Mouse (Mus musculus) midbrain, embryonic 14.5 days (tissue): ENCODE measurements around the gene Mcm10. TPM values are rescaled to one million over a fixed set of nuclear protein-coding genes. Genes with fewer than 3 reads are reported as not detected.

Experiments used
- ATAC-seq: fragments of 200-750 bp; cut with Nextera tagmentation; 2 replicates; pipeline ENCODE4 v1.8.0; 2017; ENCODE audit warnings: moderate number of reproducible peaks, moderate library complexity; ENCODE audit not compliant: low FRiP score, low TSS enrichment
- DNase-seq: peaks from one replicate; pipeline ENCODE4 v3.0.0-alpha.2; 2015
- H3K27ac ChIP-seq: fragments of 300-500 bp; sonication (generic); replicated peaks from 2 replicates; pipeline ENCODE4 v1.5.1; 2014; ENCODE audit warnings: mild to moderate bottlenecking, low read depth, low read length, moderate library complexity
- H3K27me3 ChIP-seq: fragments of 300-500 bp; sonication (generic); 2 replicates; pipeline ENCODE4 v1.6.1; 2014; ENCODE audit warnings: low read length, control low read depth, mixed read lengths; ENCODE audit not compliant: control insufficient read depth, insufficient read depth
- H3K36me3 ChIP-seq: fragments of 300-500 bp; sonication (generic); 2 replicates; pipeline ENCODE4 v1.6.1; 2014; ENCODE audit warnings: low read length, control low read depth; ENCODE audit not compliant: control insufficient read depth, insufficient read depth
- H3K4me1 ChIP-seq: fragments of 300-500 bp; sonication (generic); 2 replicates; pipeline ENCODE4 v1.6.1; 2014; ENCODE audit warnings: mild to moderate bottlenecking, antibody characterized with exemption, low read length, control low read depth; ENCODE audit not compliant: control insufficient read depth, insufficient read depth
- H3K4me2 ChIP-seq: fragments of 300-500 bp; sonication (generic); 2 replicates; pipeline ENCODE4 v1.6.1; 2014; ENCODE audit warnings: mild to moderate bottlenecking, low read length, moderate library complexity
- H3K4me3 ChIP-seq: fragments of 300-500 bp; sonication (generic); replicated peaks from 2 replicates; pipeline ENCODE4 v1.5.1; 2014; ENCODE audit warnings: low read depth, low read length
- H3K9ac ChIP-seq: fragments of 300-500 bp; sonication (generic); replicated peaks from 2 replicates; pipeline ENCODE4 v1.6.1; 2014; ENCODE audit warnings: mild to moderate bottlenecking, low read length, moderate library complexity
- H3K9me3 ChIP-seq: fragments of 300-500 bp; sonication (generic); 2 replicates; pipeline ENCODE4 v1.6.1; 2016; ENCODE audit warnings: low read length, control low read depth, mixed read lengths; ENCODE audit not compliant: control insufficient read depth
- WGBS: fragments of 180-500 bp; shearing (Covaris S2); extraction: QIAGEN DNeasy Blood & Tissue Kit; methylation state at CpG from one replicate; pipeline ENCODE4 v1.1.7; 2014; 5-methylcytosine and 5-hydroxymethylcytosine counted together
- polyA plus RNA-seq: library from polyadenylated mRNA; unstranded; fragments of >200 nt; fragmentation: Nextera tagmentation; extraction: Ambion mirVana; gene quantifications from 2 replicates; pipeline ENCODE4 v1.2.1, GENCODE M21; 2014

The Mcm10 gene
- polyA plus RNA-seq, 1 experiment from 2014 or later: 6.5 TPM

DNA sequence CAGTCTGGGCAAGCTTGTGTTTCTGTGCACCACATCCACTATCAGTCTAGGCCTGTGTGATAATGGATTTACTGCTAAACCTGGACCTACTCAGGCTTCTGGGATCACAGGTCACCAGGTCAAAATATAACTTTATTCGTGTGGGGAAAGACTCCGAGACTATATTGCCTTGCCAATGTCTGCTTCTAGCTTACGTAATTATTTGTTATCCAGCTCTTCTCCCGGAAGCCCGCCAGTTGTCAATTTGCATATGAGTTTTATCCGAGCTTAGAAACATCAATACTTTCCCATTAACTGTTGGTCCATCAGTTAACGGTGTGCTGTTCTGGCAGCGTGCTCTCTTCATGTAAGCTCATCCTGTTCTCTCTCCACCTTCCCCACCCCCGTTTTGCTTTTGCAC is 22.6 kb upstream of the Mcm10 start:
- Histone ChIP-seq H3K27me3 (no peaks in the 10 kb centered on the region), H3K9ac (no peak overlapping the region), H3K4me3 (no peak overlapping the region), H3K9me3 (no peaks in the 10 kb centered on the region), H3K4me2 (no peak overlapping the region), H3K27ac (no peak overlapping the region), H3K4me1 (no peaks in the 10 kb centered on the region), H3K36me3 (no peaks in the 10 kb centered on the region)
- WGBS: 84% methylated on average over 9 of the region's 9 CpGs
- ATAC-seq: no peak
- no peak for DNase-seq

DNA sequence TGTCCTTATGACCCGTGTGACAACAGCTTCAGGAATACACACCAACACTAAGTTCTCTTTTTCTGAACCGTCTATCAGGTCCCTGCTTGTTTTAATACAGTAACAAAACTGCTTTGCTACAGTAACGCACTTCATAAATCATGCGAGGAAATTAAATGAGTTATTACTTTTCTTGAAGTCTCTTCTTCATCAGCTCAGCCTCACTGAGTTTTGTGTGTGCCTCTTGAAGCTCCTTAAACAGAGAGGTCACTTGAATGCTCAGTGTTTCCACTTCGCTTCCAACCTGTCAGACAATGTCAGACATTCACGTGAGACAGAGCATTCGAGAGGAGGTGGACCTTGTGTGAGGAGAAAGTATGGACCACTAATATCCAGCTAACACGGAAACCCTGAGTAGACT is 22.2 kb upstream of the Mcm10 start:
- no peak for DNase-seq
- no peaks in the 10 kb centered on the region for H3K27me3 ChIP-seq
- H3K4me1 ChIP-seq: no peaks in the 10 kb centered on the region
- WGBS: 87% methylated on average over 8 of the region's 8 CpGs
- H3K27ac ChIP-seq: no peak overlapping the region
- no peak for ATAC-seq
- H3K9me3 ChIP-seq: no peaks in the 10 kb centered on the region
- H3K4me3 ChIP-seq: no peak overlapping the region
- H3K36me3 ChIP-seq: no peaks in the 10 kb centered on the region
- no peak overlapping the region for H3K9ac ChIP-seq
- H3K4me2 ChIP-seq: no peak overlapping the region

DNA sequence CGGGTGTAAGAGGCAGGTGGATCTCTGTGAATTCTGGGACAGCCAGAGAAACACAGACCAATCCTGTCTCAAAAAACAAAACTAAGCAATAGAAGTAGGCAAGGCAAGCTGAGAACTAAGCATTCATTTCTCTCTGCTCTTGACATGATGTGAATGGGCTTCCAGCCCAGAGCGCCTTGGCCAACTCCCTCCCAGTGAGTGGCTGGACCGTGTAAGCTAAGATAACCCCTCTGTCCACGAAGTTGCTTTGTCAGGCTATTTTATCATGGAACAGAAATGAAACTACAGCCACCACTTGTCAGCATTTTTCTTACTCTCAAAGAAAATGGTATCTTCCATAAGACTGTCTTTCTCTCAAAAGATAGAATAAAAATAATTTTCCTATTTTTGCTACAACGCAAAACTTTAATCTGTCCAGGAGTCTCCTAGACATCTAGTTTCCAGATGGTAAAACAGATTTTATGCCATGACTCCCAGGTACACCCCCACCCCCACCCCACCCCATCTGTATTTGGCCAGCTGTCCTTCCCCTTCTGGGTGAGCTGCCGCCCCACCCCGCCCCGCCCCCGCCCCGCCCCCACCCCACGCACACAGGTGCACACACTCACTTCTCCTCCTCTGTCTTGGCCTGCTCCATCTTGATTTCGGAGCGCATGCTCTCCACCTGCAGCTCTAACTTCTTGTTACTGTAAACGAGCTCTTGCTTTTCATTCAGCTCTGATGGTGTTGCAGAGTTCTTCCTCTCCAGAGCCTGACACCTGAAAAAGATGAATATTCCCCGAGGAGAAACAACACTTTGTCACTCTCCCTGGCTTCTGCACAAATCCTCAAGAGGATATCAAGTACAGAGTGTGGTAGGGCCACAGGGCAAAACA is 21.2 kb upstream of the Mcm10 start:
- DNase-seq (no peak), ATAC-seq (no peak)
- no peak overlapping the region for H3K27ac ChIP-seq
- no peak overlapping the region for H3K9ac ChIP-seq
- H3K9me3 ChIP-seq: no peaks in the 10 kb centered on the region
- no peaks in the 10 kb centered on the region for H3K36me3 ChIP-seq
- no peak overlapping the region for H3K4me2 ChIP-seq
- no peak overlapping the region for H3K4me3 ChIP-seq
- H3K4me1 ChIP-seq: no peaks in the 10 kb centered on the region
- no peaks in the 10 kb centered on the region for H3K27me3 ChIP-seq
- WGBS: 72% methylated on average over 14 of the region's 15 CpGs

- Histone ChIP-seq H3K4me3 (no peak overlapping the region), H3K4me1 (no peaks in the 10 kb centered on the region), H3K9ac (no peak overlapping the region), H3K27me3 (no peaks in the 10 kb centered on the region), H3K27ac (no peak overlapping the region), H3K4me2 (no peak overlapping the region), H3K9me3 (no peaks in the 10 kb centered on the region), H3K36me3 (no peaks in the 10 kb centered on the region)
- DNase-seq (no peak), ATAC-seq (no peak)
- 79% methylated on average over 5 of the region's 5 CpGs for WGBS
These were observed 20.1 kb upstream of the Mcm10 start for GRCm38 (mm10) chr2:5032665-5033064.

DNA sequence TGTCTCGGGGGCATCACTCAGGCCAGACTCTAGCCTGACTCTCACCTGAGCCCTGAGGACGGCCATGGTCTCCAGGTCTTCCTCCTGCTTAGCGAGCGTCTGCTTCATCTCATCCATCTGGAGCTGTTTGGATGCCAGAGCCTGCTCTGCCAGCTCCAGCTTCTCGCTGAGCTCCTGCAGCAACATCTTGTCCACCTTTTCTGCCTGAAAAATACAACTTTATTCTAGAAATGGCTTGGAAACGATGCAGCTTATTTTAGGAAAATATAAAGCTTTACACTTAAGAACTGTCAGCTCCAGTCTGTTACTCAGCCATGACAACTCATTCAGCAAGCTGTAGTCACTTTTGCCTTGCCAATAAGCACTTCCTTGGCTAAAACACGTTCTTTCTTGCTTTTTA is 18.6 kb upstream of the Mcm10 start:
- H3K27ac ChIP-seq: no peak overlapping the region
- no peak overlapping the region for H3K9ac ChIP-seq
- no peaks in the 10 kb centered on the region for H3K27me3 ChIP-seq
- 84% methylated on average over 7 of the region's 7 CpGs for WGBS
- no peak overlapping the region for H3K4me2 ChIP-seq
- H3K4me1 ChIP-seq: no peaks in the 10 kb centered on the region
- H3K36me3 ChIP-seq: no peaks in the 10 kb centered on the region
- no peak for DNase-seq
- no peak overlapping the region for H3K4me3 ChIP-seq
- ATAC-seq: no peak
- no peaks in the 10 kb centered on the region for H3K9me3 ChIP-seq

DNA sequence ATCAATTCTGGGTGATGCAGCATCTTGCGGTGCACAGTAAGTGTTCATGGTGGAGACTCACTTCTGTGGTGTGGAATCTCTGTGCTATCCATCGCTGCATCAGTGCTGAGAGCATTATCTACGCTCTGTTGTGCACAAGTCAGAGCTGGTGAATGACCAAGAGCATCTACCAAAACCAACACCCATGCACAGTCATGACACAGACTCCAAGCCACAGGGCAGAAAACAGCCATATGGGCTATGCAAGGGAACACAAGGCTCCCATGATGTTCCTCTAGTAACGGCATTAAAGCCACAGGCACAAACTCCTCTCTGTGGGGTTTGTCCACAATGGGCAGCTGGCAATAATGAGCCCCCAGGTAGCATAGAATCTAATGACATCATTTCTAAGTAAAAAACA is 17.2 kb upstream of the Mcm10 start:
- DNase-seq (no peak), ATAC-seq (no peak)
- no peaks in the 10 kb centered on the region for H3K4me1 ChIP-seq
- H3K27me3 ChIP-seq: no peaks in the 10 kb centered on the region
- no peak overlapping the region for H3K27ac ChIP-seq
- H3K9me3 ChIP-seq: no peaks in the 10 kb centered on the region
- no peaks in the 10 kb centered on the region for H3K36me3 ChIP-seq
- no peak overlapping the region for H3K4me2 ChIP-seq
- H3K4me3 ChIP-seq: no peak overlapping the region
- H3K9ac ChIP-seq: no peak overlapping the region
- 85% methylated on average over 4 of the region's 4 CpGs for whole genome bisulfite sequencing

DNA sequence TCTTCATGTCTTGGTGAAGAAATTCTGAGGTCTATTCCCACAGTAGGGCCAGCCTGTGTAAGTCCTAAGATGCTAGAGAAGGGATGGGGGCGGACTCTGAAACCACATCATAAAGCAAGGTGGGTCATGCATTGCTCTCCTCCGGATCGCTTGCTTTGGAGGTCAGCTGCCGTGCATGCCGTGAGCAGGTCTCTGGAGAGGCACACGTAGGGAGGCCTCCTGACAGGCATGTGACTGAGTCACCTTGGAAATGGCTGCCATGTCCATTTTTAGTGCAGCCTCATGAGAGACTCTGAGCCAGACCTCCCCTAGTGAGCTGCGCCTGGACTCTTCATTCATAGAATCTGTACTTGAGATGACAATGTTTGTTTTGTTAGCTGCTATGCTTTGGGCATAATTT is 15.5 kb upstream of the Mcm10 start:
- Histone ChIP-seq H3K9ac (no peak overlapping the region), H3K9me3 (no peaks in the 10 kb centered on the region), H3K4me1 (no peaks in the 10 kb centered on the region), H3K4me2 (no peak overlapping the region), H3K4me3 (no peak overlapping the region), H3K27ac (no peak overlapping the region), H3K36me3 (no peaks in the 10 kb centered on the region), H3K27me3 (no peaks in the 10 kb centered on the region)
- ATAC-seq (no peak), DNase-seq (no peak)
- 89% methylated on average over 7 of the region's 7 CpGs for WGBS

- no peak for ATAC-seq
These were observed 14.5 kb upstream of the Mcm10 start for GRCm38 (mm10) chr2:5027057-5027456.

DNA sequence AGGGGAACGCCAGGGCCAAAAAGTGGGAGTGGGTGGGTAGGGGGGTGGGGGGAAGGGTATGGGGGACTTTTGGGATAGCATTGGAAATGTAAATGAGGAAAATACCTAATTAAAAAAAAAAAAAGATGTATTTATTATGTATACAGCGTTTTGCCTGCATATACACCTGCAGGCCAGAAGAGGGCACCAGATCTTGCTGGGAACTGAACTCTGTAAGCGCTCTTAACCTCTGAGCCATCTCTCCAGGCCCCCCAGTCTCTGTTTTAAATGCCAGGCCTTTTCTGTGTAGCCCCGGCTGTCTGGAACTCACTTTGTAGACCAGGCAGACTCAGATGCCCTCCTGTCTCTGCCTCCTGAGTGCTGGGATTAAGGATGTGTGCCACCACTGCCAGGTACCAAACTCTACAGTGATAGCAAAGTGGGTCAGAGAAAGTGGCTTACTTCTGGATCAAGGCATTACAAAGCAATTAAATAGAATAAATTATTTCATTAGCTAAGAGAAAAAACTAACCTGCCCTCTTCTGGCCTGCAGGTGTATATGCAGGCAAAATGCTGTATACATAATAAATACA is 12.7 kb upstream of the Mcm10 start:
- no peak overlapping the region for H3K4me2 ChIP-seq
- DNase-seq: no peak

More at GRCm38 (mm10) chr2:5027057-5027456, 14.5 kb upstream of the Mcm10 start:
- no peaks in the 10 kb centered on the region for H3K4me1 ChIP-seq
- WGBS: 57% methylated on average over 6 of the region's 6 CpGs
- H3K27me3 ChIP-seq: no peaks in the 10 kb centered on the region
- no peak overlapping the region for H3K27ac ChIP-seq
- H3K9ac ChIP-seq: no peak overlapping the region
- no peaks in the 10 kb centered on the region for H3K9me3 ChIP-seq
- no peak overlapping the region for H3K4me2 ChIP-seq
- no peaks in the 10 kb centered on the region for H3K36me3 ChIP-seq
- no peak overlapping the region for H3K4me3 ChIP-seq
- no peak for DNase-seq

More for the DNA sequence above, 12.7 kb upstream of the Mcm10 start:
- no peak overlapping the region for H3K27ac ChIP-seq
- WGBS: 45% methylated on average over 3 of the region's 4 CpGs
- no peaks in the 10 kb centered on the region for H3K27me3 ChIP-seq
- H3K4me1 ChIP-seq: no peaks in the 10 kb centered on the region
- no peaks in the 10 kb centered on the region for H3K9me3 ChIP-seq
- no peak overlapping the region for H3K9ac ChIP-seq
- H3K4me3 ChIP-seq: no peak overlapping the region
- H3K36me3 ChIP-seq: no peaks in the 10 kb centered on the region
- no peak for ATAC-seq
